Mouse (Mus musculus) intestine, embryonic 16.5 days (tissue): ENCODE results near the gene Poc1a. TPM values are rescaled to one million over a fixed set of nuclear protein-coding genes. Genes with fewer than 3 reads are reported as not detected.
A peak's percentile ranks its signal among the peaks of the same experiment; 100 is the strongest.

Source experiments
- ATAC-seq: fragments of 200-750 bp; cut with Nextera tagmentation; 2 replicates; pipeline ENCODE4 v1.8.0; 2017; ENCODE audit warnings: moderate TSS enrichment, moderate library complexity
- H3K27ac ChIP-seq: fragments of 300-500 bp; sonication (generic); 2 replicates; pipeline ENCODE4 v1.5.1; 2014; ENCODE audit warnings: mild to moderate bottlenecking, low read length
- H3K27me3 ChIP-seq: fragments of 300-500 bp; sonication (generic); replicated peaks from 2 replicates; pipeline ENCODE4 v1.6.1; 2014; ENCODE audit warnings: low read length, control low read depth, mixed read lengths; ENCODE audit not compliant: control insufficient read depth, insufficient read depth
- H3K36me3 ChIP-seq: fragments of 300-500 bp; sonication (generic); 2 replicates; pipeline ENCODE4 v1.6.1; 2014; ENCODE audit warnings: low read length, control low read depth; ENCODE audit not compliant: control insufficient read depth, insufficient read depth
- H3K4me1 ChIP-seq: fragments of 300-500 bp; sonication (generic); 2 replicates; pipeline ENCODE4 v1.6.1; 2014; ENCODE audit warnings: low read length, control low read depth, mixed read lengths; ENCODE audit not compliant: control insufficient read depth, insufficient read depth
- H3K4me2 ChIP-seq: fragments of 300-500 bp; sonication (generic); 2 replicates; pipeline ENCODE4 v1.6.1; 2014; ENCODE audit warnings: low read depth, low read length, control low read depth
- H3K4me3 ChIP-seq: fragments of 300-500 bp; sonication (generic); 2 replicates; pipeline ENCODE4 v1.5.1; 2014; ENCODE audit warnings: mild to moderate bottlenecking, low read length
- H3K9ac ChIP-seq: fragments of 300-500 bp; sonication (generic); 2 replicates; pipeline ENCODE4 v1.6.1; 2014; ENCODE audit warnings: low read depth, low read length
- H3K9me3 ChIP-seq: fragments of 300-500 bp; sonication (generic); 2 replicates; pipeline ENCODE4 v1.6.1; 2016; ENCODE audit warnings: low read length, control low read depth; ENCODE audit not compliant: control insufficient read depth
- WGBS: fragments of 180-500 bp; shearing (Covaris S2); extraction: QIAGEN DNeasy Blood & Tissue Kit; methylation state at CpG from one replicate; pipeline ENCODE4 v1.1.7; 2014; 5-methylcytosine and 5-hydroxymethylcytosine counted together
- polyA plus RNA-seq: library from polyadenylated mRNA; unstranded; fragments of >200 nt; fragmentation: Nextera tagmentation; extraction: Ambion mirVana; gene quantifications from 2 replicates; pipeline ENCODE4 v1.2.1, GENCODE M21; 2015

The Poc1a gene
- polyA plus RNA-seq, 1 experiment from 2014 or later: 29.1 TPM

DNA sequence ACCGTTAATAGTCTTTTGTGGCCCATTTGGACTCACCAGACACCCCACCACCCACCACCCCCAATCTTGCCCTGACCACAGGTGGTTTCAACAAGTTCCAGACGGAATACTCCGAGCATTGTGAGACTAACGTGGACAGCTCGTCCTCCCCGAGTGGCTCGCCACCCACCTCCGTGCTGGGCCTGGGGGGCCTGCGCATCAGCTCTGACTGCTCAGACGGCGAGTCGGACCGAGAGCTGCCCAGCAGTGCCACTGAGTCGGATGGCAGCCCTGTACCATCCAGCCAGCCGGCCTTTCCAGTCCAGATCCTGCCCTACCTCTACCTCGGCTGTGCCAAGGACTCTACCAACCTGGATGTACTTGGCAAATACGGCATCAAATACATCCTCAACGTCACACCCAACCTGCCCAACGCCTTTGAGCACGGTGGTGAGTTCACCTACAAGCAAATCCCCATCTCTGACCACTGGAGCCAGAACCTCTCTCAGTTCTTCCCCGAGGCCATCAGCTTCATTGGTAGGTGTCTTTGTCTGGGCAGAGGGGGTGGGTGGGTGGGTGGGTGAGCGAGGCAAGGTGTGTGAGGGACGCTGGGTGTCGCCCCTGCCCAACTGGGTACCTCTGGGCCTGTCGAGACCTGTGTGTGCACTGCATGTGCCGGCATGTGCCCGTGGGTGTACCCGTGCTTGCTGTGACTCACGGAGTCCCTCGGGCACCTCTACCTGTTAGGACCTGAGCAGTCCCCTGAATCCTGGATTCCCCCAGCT is 89.9 kb downstream of the Poc1a start:
- H3K36me3 ChIP-seq: peaks cover 12% of the 10 kb centered on the region
- H3K27me3 ChIP-seq: no peaks in the 10 kb centered on the region
- no peaks in the 10 kb centered on the region for H3K9me3 ChIP-seq
- 0 out of 2 replicates have a peak overlapping the region, but pooled peaks have one; percentile 14 for H3K9ac ChIP-seq
- H3K4me2 ChIP-seq: peak overlapping the region; percentile 98
- WGBS: 84% methylated on average over 30 of the region's 30 CpGs
- H3K4me3 ChIP-seq: no peak overlapping the region; the same call in 1 of the 2 replicates
- ATAC-seq: no peak
- peaks cover 29% of the 10 kb centered on the region for H3K4me1 ChIP-seq
- H3K27ac ChIP-seq: no peak overlapping the region

DNA sequence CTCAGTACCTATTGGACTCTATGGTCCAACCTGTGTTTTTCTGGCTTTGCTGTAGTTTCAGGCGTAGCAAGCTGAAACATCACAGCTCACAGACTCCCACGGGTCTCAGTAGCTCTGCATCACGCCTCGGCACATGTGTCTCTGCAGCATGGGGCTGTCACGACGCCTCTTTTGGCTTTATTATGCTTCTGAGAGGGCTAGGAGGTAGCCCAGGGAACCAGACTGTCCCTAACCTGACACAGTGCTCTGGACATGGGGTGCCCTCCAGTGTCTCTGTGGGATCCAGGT is 90.5 kb downstream of the Poc1a start:
- Histone ChIP-seq H3K27ac (no peak overlapping the region), H3K9ac (peak overlapping the region; percentile 14; the same call in 1 of the 2 replicates)
- 51% methylated on average over 6 of the region's 6 CpGs for WGBS

DNA sequence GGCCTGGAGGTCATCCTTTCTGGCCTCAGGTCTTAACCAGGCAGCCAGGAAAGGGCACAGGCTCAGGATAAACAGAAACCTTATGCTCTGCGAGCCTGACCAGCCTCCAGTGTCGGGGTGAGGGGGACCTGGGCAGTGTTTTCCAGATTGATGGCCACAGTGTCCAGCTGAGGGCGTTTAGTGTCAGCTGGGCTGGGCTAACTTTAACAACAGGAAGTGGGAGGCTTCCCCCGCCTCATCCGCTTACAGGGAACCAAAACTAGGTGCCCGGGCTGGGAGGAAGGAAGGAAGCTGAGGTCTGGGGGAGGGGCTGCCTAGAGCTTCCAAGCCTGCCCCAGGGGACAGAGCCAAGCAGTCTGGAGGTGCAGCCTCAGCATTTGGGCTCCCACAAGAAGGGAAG is 90.9 kb downstream of the Poc1a start:
- H3K27ac ChIP-seq: 0 out of 2 replicates have a peak overlapping the region, but pooled peaks have one; percentile 35

More for the DNA sequence above, 90.5 kb downstream of the Poc1a start:
- H3K4me1 ChIP-seq: peaks cover 25% of the 10 kb centered on the region
- H3K36me3 ChIP-seq: peaks cover 12% of the 10 kb centered on the region
- H3K9me3 ChIP-seq: no peaks in the 10 kb centered on the region
- ATAC-seq: no peak
- H3K4me2 ChIP-seq: no peak overlapping the region
- no peaks in the 10 kb centered on the region for H3K27me3 ChIP-seq
- H3K4me3 ChIP-seq: no peak overlapping the region

DNA sequence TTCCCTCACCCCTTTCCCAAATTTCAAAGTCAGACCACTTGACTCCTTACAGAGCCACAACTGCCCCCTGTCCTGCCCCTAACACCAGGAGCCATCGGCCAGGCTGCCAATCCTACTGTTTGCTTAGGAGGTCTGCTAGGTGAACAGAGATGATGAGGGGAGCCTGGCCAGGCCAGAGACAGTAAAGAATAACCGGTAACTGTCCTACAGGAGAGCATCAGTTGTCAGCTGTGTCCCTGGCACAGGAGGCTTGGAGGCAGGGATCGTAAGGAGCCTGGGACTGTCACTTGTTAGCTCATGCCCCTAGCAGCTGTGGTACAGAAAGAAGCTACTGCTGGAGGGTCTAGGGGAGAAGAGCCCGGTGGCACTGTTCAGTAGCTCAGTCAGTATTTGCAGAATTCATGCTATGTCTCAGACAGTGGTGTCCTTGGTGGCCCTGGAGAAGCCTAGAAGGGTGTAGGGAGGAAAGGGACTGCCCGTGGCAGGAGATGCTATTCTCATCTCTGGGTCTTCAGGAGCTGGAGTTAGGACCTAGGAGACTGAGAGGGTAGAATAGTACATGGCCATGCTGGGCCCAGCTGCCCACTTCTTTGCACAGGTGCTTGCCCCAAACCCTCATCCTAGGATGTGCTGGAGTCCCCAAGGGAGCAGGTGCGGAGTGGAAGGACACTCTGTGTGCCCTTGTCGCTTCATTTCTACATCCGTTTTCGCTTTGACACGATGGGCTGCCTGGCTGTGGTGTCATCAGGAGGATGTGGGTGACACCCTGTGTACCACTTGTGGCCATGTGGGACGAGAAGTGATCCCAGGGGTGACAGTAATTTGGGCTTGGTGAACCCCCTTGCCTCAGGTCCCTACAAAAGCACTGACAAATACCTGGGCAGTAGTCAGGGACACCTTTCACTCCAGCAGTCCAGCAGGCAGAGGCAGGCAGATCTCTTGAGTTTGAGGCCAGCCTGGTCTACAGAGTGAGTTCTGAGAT is 91.9 kb downstream of the Poc1a start:
- Histone ChIP-seq H3K27ac (no peak overlapping the region), H3K27me3 (no peaks in the 10 kb centered on the region), H3K9me3 (no peaks in the 10 kb centered on the region), H3K9ac (peak overlapping the region; percentile 32; the same call in 1 of the 2 replicates), H3K36me3 (peaks cover 15% of the 10 kb centered on the region), H3K4me2 (peak overlapping the region; percentile 18; the same call in 1 of the 2 replicates), H3K4me1 (peaks cover 19% of the 10 kb centered on the region), H3K4me3 (no peak overlapping the region)
- ATAC-seq: no peak
- 89% methylated on average over 11 of the region's 11 CpGs for WGBS

More for the DNA sequence above, 90.9 kb downstream of the Poc1a start:
- peaks cover 25% of the 10 kb centered on the region for H3K4me1 ChIP-seq
- no peak overlapping the region for H3K4me3 ChIP-seq
- no peaks in the 10 kb centered on the region for H3K27me3 ChIP-seq
- no peaks in the 10 kb centered on the region for H3K9me3 ChIP-seq
- peak overlapping the region; percentile 18 for H3K4me2 ChIP-seq
- H3K36me3 ChIP-seq: peaks cover 12% of the 10 kb centered on the region
- ATAC-seq: no peak
- H3K9ac ChIP-seq: peak overlapping the region; percentile 14; the same call in 1 of the 2 replicates
- WGBS: 30% methylated on average over 6 of the region's 6 CpGs

DNA sequence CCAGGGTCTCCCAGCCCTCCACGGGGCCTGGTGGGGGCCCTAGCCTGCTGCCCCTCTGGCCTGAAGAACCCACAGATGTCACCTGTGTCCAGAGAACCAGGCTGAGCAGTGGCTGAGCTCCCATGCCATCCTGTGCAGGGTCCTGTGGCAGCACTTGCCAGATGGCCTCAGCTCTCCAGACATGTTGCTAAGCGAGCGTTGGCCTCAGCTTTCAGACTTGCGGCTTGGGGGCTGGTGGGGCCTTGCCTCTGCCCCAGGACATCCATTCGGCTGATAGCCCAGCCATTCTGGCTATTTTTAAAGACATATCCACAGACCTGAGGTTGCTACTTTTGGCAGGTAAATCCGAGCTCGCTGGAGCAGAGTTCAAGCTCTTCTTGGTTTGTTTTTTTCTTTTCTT is 93.1 kb downstream of the Poc1a start:
- ATAC-seq: no peak
- H3K4me2 ChIP-seq: no peak overlapping the region
- no peaks in the 10 kb centered on the region for H3K9me3 ChIP-seq
- H3K36me3 ChIP-seq: peaks cover 15% of the 10 kb centered on the region
- peaks cover 19% of the 10 kb centered on the region for H3K4me1 ChIP-seq
- no peak overlapping the region for H3K9ac ChIP-seq
- no peak overlapping the region for H3K27ac ChIP-seq
- H3K27me3 ChIP-seq: no peaks in the 10 kb centered on the region
- no peak overlapping the region for H3K4me3 ChIP-seq
- WGBS: 86% methylated on average over 7 of the region's 7 CpGs

DNA sequence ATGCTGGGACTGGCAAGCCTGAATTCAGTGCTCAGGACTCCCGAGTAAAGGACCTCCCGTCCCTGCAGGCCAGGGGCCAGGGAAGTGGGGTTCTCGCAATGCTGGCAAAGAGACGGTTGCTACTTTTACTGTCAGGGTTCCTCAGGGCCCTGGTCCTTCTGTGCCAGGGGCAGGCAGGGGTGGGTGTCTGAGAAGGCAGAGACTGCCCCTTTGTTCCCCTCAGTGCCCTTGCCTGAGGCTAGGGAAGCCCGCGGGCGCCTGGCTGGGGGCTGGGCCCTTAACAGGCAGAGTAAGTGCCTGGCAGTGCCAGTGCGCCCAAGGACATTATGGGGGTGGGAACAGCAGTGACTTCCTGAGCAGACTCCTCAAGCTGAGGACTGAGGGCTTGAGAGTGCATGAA is 96.4 kb downstream of the Poc1a start:
- peaks cover 15% of the 10 kb centered on the region for H3K36me3 ChIP-seq
- H3K9ac ChIP-seq: no peak overlapping the region
- no peaks in the 10 kb centered on the region for H3K9me3 ChIP-seq
- ATAC-seq: no peak
- H3K4me1 ChIP-seq: peaks cover 2% of the 10 kb centered on the region
- no peak overlapping the region for H3K4me3 ChIP-seq
- H3K27ac ChIP-seq: no peak overlapping the region
- H3K4me2 ChIP-seq: no peak overlapping the region
- H3K27me3 ChIP-seq: no peaks in the 10 kb centered on the region
- 91% methylated on average over 8 of the region's 8 CpGs for WGBS

DNA sequence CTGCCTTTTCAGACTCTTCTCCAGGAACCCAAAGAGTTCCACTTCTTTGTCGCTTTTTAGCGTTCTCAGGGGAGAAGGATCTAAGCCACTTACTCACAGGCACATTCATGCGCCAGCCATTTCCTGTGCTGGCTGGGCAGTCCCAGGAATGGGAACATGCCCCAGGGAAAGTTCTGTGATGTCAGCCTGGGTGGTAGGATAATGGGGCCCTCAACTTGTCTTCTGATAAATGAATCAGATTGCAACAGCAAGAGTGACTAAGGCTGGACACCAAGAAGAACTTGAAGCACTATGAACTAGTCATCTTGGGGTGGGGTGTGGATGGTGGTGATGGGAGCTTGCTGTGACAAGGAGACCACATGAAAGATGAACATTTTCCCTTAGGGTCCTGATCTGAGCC is 97.2 kb downstream of the Poc1a start:
- Histone ChIP-seq H3K36me3 (peaks cover 12% of the 10 kb centered on the region), H3K9me3 (no peaks in the 10 kb centered on the region), H3K9ac (no peak overlapping the region), H3K27me3 (no peaks in the 10 kb centered on the region), H3K4me3 (no peak overlapping the region), H3K4me1 (no peaks in the 10 kb centered on the region; the same call in 1 of the 2 replicates), H3K27ac (no peak overlapping the region), H3K4me2 (no peak overlapping the region)
- no peak for ATAC-seq
- 78% methylated on average over 3 of the region's 3 CpGs for WGBS

DNA sequence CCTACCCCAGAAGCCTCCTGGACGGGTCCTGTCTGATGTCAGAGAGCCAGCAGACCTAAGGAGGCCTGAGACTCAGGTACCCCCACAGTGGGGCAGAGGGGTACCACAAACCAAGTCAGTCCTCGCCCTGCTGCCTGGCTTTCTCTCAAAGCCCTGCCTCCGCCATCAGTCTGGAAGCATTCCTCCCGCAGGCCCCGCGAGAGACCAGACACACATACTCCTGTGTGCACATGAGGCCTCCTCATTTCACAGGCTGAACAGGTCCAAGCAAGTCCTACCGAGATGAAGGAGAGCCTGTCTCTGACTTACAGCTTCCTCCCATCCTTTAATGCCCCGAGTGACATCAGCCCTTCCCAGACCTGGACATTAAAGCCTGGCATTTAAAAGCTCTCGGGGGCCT is 97.9 kb downstream of the Poc1a start:
- no peak overlapping the region for H3K9ac ChIP-seq
- no peaks in the 10 kb centered on the region for H3K4me1 ChIP-seq
- H3K27ac ChIP-seq: no peak overlapping the region
- H3K9me3 ChIP-seq: no peaks in the 10 kb centered on the region
- 69% methylated on average over 9 of the region's 9 CpGs for WGBS
- no peak overlapping the region for H3K4me3 ChIP-seq
- peaks cover 7% of the 10 kb centered on the region for H3K36me3 ChIP-seq
- no peak for ATAC-seq
- no peak overlapping the region for H3K4me2 ChIP-seq
- H3K27me3 ChIP-seq: no peaks in the 10 kb centered on the region

DNA sequence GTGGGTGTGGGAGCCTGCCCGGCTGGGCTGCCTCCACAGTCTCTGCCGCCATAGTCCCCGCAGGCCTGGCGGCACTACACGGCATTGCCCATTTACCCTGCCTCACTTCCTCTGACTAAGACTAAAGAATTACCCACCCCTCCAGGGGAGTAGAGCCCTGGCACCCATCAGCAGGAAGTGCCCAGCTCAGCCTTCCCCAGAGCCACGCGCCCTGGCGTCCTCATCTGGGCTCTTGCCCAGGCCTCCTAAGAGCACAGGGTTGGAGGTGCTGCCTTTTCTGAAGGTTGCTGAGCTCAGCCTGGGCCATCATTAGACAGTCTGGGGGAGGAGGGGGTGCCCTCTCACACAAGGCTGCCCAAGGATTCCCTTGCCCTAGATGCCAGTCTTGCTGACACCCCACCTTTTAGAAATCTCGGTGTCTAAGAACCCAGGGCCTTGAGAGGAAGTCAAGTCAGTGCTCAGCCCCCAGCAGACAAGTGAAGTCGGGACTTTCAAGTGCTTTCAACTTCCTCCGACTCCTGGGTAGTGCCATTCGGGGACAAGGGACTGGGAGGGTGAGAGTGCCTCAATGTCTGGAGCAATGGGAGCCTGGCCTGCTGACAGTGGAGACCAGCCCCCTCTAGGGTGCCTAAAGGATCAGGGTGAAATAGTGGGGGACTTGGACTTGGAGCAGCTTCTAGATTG is 105.5 kb downstream of the Poc1a start:
- Histone ChIP-seq H3K9ac (0 out of 2 replicates have a peak overlapping the region, but pooled peaks have one; percentile 12), H3K27ac (no peak overlapping the region), H3K36me3 (no peaks in the 10 kb centered on the region), H3K4me2 (no peak overlapping the region), H3K4me3 (no peak overlapping the region), H3K9me3 (no peaks in the 10 kb centered on the region), H3K27me3 (no peaks in the 10 kb centered on the region), H3K4me1 (no peaks in the 10 kb centered on the region)
- ATAC-seq: no peak
- WGBS: 85% methylated on average over 12 of the region's 12 CpGs
